Mouse (Mus musculus) retina, postnatal 7 days (tissue): ENCODE measurements around the gene 9930022D16Rik.

Source experiments
- DNase-seq: peaks from one replicate; pipeline ENCODE4 v3.0.0-alpha.2; 2012; ENCODE audit warnings: low read depth, low spot score

Gene 9930022D16Rik

DNA sequence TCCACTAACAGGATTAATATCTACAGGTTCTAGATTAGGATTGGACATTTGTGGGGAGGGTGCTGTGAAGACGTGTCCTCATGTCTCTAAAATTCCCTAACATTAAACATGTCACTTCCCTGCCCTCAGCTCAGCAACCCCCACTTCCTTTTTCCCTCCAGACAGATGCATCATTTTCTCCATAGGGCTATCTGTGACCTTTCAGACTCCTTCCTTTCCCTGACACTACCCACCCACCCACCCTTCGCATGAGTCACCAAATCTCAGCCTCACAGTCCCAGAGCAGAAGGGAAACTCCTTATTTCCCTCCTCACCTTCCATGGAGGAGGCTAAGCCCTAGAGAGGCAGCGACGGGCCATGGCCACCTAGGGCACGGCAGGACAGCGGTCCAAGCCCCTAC, at the start of gene 9930022D16Rik:
TSS of gene 9930022D16Rik (plus strand) at position 301 of the 400 bp plus-strand sequence.
- no peak for DNase-seq

DNA sequence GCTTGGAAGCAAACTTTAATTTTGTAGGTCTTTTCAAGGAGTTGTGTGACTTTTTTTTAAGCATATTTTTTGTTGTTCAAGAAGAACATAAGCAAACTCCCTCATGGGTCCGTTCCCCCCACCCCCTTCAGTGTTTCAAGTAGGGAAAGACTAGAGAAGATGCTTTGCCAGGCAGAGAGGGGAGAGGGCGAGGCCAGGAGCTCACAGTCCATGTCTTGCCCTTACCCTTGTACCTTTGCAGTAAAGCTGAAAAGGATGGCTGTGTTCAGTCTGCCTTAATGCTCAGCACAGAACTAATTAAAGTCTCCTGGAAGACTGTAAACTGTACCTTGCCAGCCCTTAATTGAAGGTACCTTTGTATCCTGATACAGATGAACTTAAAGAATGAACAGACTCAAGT, 49.4 kb upstream of the 9930022D16Rik start:
- no peak for DNase-seq

DNA sequence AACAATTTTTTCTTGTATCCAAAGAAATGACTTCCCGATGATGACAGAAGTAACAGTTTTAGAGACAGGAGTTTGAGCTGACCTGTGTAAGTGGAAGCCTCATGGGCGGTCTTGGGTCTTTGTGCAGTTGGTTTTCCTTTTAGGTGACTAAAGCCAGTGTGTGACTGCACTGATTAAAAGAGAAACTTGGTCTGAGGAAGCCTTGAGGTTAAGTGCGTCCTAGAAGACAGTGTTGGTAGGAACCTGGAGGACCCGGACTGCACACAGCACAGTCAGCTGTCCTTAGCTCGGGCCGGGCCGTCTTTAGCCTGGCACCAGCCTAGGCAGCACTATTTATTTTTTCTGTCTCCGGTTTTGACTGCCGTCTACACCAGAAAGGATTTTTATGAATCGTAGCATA, 48.8 kb upstream of the 9930022D16Rik start:
- DNase-seq, result no peak

DNA sequence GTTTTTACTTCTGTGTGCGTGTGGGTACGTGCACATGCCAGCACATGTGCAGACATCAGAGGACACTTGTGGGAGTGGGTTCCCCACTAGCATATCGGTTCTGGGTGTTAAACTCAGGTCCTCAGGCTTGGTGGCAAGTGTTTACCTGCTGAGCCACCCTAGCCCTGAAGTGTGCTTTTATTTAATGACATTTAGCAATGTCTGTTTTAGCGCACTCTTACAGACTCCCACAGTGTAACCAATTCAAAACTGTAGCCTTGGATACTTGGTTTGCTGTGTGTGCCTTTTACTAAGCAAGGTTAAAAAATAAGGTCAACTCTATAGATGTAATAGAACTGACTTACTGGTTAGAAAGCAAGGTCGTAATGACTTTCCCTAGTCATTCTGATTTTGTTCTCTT, 47.9 kb upstream of the 9930022D16Rik start:
- DNase-seq, result no peak

DNA sequence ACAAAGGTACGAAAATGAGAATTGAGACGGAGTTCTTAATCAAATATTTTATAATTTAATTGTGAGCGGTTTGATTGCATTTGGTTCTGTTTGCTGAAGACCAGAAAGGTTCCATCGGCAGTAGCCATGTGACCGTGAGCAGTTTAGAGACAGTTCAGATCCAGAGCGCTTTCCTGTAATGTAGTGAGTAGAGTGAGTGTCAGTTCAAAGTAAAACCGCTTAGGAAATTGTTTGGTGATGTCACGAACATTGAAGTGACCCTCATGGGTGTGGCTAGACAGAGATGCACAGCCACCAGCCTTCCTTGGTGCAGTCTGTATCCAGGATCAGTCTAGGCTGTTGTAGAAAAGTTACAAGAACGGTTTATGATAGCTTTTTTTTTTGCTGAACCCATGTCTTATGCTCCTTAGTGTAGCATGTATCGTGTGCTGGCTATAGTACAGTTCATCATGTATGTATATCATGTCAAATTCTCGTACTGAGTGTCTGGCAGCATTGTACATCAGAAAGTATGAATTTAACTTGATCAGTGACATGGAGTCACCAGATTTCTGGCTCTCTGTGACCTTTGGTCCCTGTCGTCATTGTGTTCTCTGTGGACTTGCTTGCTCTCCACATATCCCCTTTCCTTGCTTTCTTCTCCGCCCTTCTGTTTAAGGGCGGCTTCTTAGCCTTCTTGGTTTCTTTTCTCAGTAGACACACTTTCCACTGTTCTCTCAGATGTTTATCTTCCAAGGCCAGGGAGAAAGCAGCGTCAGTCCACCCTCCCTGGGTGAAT, 46.7 kb upstream of the 9930022D16Rik start:
- no peak for DNase-seq

GRCm38 (mm10) chr11:109369026-109369637, 44.6 kb upstream of the 9930022D16Rik start:
- DNase-seq, result no peak

DNA sequence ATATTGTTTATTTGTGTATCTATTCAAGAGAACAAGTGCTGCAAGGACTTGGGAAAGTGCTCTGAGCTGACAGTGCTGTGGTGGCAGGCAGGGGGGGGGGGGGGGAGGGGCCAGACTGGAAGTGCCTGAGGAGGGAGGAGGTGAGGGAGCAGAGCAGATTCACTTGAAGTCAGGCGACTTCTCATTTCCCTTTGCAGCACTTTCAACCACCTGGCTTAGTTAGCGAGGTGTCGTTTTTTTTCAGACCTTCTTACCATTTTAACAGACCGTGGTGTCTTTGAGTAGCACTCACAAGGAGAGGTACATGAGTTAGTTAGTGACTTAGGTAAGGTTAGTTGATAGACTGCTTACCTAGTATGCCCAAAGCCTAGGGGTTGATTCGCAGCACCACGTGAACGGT, 38.3 kb upstream of the 9930022D16Rik start:
- no peak for DNase-seq

- DNase-seq, result no peak
Observed at GRCm38 (mm10) chr11:109376484-109377143, 37.1 kb upstream of the 9930022D16Rik start.

DNA sequence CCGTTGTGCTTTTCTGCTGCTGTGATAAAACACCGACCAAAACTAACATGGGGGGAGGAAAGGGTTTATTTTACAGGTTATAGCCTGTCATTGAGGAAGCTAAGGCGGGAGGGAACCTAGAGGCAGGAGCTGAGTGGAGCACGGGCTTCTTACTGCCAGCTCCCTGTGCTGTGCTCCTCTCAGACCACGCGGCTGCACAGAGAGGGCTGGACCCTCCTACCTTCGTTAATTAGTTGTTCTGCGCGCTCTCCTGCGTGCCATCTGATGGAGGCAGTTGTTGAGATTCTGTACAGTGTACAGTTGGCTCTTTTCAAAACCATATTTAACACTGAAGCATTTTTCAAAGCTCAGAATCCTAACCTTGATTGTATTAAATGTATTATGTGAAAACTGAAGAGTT, 36.2 kb upstream of the 9930022D16Rik start:
- no peak for DNase-seq

- DNase-seq, result no peak
Observed at GRCm38 (mm10) chr11:109378051-109378450, 35.7 kb upstream of the 9930022D16Rik start.

DNA sequence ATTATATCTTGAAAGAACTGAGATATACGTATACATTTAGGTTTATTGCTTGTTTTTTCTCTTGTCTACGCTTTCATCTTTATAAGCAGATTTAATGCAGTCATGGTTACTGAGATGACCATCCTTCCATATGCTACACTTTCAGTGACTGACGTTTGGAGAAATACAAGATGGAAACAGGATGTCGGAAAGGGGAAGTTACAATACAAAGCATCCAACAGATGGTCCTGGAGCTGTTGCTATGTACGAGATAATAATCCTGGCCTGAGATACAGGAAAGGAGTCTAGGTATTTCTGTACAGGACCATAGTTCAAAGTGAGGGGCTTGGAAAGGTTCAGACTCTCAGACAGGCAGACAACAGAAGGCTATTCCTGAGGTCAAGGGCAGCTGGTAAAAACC, 33.1 kb upstream of the 9930022D16Rik start:
- no peak for DNase-seq

GRCm38 (mm10) chr11:109385296-109385695, 28.4 kb upstream of the 9930022D16Rik start:
- no peak for DNase-seq

- no peak for DNase-seq
Observed at GRCm38 (mm10) chr11:109389046-109389445, 24.7 kb upstream of the 9930022D16Rik start.

GRCm38 (mm10) chr11:109391200-109391599, 22.5 kb upstream of the 9930022D16Rik start:
- no peak for DNase-seq

DNA sequence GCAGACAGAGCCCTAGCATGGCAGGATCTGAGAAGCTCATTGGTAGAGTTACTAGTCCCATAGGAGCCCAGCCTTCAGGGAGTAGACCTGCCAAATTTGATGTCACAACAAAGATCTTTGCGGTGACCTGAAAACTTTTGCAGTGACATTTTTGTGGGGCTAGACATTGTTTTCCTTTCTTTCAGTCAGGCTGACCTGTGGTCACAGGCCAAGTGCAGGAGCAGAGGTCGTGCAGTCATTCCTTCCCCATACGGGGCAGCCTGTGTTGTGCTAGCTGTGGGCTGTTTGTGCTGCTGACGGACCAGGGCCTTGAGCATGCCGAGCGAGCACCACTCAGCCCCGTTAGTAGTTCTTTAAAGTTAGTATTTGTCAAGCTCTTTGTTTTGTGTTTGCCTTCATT, 22.0 kb upstream of the 9930022D16Rik start:
- no peak for DNase-seq

GRCm38 (mm10) chr11:109392601-109393000, 21.1 kb upstream of the 9930022D16Rik start:
- no peak for DNase-seq

DNA sequence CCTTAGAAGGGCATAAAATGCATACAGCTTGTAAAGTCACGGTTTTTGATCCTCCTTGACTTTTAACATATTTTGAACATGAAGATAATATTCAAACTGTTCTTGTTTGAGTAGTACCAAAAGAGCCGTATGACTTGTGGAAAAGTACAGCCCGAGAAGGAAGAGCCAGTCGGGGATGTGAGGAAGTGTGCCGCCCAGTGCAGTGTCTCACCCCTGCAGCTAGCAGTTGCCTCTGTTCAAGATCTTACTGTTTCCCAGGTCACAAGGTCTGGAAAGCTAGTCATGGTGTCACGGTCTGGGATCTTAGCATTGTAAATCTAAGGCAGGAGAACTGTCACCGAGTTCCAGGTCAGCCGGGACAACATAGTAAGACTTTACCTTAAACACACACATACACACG, 19.0 kb upstream of the 9930022D16Rik start:
- DNase-seq, result no peak

- DNase-seq, result no peak
Observed at GRCm38 (mm10) chr11:109395291-109395690, 18.4 kb upstream of the 9930022D16Rik start.

DNA sequence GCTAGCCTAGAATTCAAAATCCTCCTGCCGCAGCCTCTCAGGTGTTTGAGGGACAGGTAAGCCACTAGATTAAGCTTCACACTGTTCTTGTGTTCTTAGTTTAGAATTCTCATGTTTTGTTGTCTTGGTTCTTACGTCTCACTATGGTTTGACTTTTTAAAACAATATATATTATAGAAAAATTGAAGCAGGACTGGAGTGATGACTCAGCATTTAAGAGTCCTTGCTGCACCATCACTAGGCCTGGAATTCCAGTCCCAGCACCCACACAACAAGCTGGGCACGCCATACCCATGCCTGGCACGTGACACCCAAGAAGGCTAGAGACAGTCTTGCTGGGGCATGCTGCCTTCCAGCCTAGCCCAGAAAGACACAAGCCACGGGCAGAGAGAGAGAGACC, 7.3 kb upstream of the 9930022D16Rik start:
- DNase-seq, result no peak

GRCm38 (mm10) chr11:109410197-109410980, 3.3 kb upstream of the 9930022D16Rik start:
- no peak for DNase-seq

DNA sequence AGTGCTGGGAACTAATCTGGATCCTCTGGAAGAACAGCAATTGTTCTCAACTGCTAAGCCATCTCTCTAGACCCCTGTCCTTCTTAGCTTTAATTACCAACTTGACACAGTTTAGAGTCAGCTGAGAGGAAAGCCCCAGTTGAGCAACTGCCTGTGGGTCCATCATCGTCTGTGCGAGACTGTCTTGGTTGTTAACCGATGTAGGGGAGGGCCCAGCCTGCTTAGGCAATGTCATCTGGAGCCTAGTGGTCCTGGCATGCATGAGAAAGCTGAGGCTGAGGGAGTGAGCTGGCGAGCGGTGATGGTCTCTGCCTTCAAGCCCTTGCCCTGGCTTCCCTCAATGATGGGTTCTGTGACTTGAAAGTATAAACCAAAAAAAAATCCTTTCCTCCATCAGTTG, 1.1 kb downstream of the 9930022D16Rik start:
- no peak for DNase-seq
